Mouse (Mus musculus): ENCODE results near the gene Psmc3. TPM values are rescaled to one million over a fixed set of nuclear protein-coding genes. Genes with fewer than 3 reads are reported as not detected.

The Psmc3 gene
- total RNA-seq, 2 experiments from 2014 or later: 203 to 208 TPM

DNA sequence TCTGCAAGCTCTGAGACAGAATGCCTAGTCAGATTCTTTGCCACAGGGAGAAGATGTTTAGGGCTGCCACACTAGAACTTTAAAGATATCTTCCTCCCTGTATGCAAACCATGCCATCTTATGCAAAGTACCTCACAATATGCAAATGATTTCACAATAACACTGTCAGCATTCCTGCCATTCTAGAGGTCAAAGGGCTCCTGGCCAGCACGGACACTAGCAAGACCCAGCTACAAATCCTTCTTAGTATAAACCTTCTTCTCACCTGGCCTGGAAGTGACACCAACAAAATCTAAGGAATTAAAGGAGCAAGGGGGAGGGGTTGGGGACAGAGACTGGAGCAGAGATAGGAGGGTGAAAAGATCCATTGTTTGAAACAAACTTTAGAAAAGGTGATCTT lies 18.3 kb downstream of the Psmc3 start:
- intact Hi-C loops (cut with DNase I): no loop called here
- no peak for DNase-seq (ENCODE audit: low spot score in 2 of 2)

DNA sequence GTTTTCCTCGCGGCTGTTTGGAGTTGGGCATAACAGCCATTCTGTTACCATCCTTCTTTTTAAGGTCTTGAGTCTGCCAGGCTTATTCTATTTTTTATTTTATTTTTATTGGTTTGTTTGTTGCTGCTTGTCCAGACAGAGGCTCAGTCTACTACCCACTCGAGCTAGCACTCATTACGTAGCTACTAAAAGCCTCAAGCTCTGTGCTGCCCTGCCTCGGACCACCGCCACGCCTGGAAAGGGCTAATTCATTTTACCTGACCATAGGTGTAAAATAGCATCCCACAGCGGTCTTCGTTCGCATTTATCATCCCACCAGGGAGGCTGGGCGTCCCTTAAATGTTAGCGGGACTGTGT lies 24.1 kb downstream of the Psmc3 start:
- DNase-seq (ENCODE audit: low spot score in 2 of 2): no peak
- intact Hi-C loops (cut with DNase I): no loop called here

DNA sequence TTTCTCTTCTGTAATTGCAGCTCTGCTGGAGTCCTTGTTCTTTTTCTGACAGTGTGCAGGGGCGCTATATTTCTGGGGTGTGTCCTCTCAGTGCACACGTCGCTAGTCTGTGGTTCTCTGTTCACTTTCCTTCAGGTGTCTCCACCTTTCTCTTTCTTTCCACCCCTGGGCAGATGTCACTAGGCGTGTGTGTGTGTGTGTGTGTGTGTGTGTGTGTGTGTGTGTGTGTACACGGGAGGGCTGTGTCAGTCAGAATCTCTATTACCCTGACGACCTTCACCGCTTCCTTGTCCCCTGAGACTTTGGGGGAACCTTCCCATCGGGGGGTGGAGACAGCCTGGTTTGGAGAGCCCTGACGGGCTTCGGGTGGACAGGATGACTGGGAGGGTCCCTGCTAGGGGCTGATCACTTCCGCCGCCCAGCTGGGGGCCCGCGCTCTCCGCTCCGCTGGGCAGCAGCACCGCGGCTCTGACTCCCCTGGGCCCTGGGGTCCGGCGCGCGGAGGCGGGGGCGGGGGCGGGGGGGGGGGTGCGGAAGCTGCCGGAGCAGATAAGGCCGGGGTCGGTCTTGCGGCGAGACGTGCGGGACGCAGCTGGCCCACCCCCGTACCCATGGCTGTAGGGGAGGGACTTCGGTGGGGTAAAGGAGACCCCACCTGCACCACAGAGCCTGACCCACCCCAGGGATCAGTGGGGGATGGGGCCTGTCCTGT lies 24.7 kb downstream of the Psmc3 start:
- no peak for DNase-seq (ENCODE audit: low spot score in 2 of 2)
- intact Hi-C loops (cut with DNase I): no loop called here

DNA sequence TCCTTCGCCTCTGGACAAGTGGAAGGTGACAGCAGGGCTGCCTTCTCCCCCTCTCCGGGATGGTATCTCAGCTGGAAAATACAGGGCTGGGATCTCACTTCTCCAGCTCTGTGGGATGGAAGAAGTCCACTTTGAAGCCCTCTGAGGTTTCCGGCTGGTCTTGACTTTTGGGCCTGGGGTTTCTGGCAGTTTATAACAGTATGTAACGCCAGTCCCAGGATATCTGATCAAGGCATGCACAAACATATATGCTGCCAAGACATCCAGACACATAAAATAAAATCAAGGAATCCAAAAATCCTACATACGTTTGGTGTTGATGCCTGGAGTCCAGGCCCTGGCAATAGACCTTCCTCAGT lies 25.2 kb downstream of the Psmc3 start:
- intact Hi-C loops (cut with DNase I): no loop called here
- DNase-seq (ENCODE audit: low spot score in 2 of 2): no peak

DNA sequence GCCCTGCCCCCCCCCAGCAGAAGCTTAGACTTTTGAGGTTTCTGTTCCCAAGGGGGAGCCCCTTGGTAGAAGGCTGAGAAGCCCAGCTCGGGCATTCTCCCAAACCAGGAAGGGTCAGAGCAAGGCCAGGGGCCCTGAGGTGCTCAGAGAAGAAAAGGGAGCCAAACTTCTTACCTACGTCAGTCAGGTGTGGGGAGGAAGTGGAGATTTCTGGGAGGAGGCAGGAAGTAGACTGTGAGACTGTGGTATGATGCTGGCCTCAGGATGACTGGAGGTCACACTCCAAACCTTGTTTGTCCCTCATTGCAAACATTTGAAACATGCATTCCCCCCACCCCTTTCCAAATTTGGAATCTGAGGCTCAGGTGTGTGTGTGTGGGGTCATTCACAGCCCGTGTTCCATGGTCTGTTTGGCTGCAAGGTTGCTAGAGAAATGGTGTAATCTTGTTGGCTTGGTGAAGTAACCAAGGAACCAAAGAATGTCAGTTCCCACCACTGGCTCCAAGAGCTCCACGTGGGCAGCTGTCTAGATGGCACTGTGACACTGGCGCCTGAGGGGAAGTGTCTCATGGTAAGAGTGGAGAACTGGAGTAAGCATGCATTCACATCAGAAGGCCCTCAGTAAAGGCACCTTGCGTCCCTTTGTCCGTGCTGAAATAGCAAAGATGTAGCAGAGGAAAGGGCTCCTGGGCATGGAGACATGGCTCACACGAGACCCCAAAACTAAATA lies 27.1 kb downstream of the Psmc3 start:
- DNase-seq (ENCODE audit: low spot score in 2 of 2): no peak
- intact Hi-C loops (cut with DNase I): no loop called here

DNA sequence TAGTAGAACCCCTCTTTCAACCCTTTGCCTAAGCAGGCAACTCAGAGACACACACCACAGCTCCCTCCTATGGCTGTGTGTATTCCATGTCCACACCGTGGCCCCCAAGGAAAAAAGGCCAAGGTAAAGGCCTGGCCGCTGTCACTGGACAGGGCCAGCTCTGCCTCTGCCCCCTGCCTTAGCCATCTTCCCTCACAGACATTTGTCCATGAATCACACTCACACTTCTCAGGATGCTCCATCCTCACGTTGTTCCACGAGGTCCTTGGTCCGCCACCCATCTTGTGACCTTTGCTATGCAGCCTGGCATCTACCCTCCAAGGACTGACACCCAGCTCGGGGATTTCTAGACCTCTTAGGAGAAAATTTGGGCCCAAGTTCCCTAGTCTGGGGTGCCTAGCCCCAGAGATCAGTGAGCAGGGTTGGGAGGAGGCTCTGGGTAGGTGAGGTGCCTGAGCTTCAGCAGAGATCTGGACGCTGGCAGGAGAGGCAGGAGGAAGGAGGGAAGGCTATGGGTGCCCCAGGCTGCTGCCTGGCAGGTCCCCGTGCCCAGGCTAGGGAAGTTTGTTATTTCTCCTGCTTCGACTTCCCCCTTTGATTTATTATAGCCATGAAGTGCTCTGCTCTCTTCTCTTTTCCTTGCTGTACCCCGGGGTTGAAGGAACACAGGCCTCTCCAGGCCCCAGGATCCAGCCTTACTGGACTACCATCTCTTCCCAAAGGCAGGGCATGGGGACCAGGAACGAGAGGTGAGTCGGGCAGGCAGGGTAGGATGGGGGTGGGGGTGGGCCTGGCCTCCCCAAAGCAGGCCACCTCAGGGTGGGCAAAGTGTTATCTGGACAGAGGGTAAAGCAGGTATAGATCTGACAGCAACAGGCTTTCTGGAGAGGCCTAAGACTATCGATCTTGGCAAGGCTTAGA lies 28.2 kb downstream of the Psmc3 start, which contains the start of gene Spi1:
Gene Spi1, plus strand, starts transcription at position 616 of the 921 bp plus-strand sequence.
- no peak for DNase-seq (ENCODE audit: low spot score in 2 of 2)
- intact Hi-C loops (cut with DNase I): no loop called here

DNA sequence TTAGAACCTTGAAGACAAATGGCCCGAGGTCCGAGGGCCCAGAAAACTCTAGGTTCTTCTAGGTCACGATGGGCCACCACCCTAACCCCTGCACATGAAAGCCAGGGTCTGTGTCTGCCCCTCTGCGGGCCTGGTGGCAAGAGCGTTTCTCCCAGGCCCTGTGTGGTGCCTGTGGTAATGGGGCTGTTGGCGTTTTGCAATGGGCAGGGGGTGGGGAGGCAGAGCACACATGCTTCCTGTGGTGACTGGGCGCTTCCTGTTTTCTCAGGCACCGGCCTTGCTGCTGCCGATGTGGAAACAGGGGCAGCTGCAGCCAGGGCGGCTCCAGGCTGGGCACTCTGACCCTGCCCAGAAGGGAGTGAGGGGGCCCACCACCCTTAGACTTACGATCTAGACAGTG lies 29.0 kb downstream of the Psmc3 start:
- peak in 1 of 2 experiments; percentile 52 for DNase-seq (ENCODE audit: low spot score in 2 of 2)
- intact Hi-C loops (cut with DNase I): no loop called here

DNA sequence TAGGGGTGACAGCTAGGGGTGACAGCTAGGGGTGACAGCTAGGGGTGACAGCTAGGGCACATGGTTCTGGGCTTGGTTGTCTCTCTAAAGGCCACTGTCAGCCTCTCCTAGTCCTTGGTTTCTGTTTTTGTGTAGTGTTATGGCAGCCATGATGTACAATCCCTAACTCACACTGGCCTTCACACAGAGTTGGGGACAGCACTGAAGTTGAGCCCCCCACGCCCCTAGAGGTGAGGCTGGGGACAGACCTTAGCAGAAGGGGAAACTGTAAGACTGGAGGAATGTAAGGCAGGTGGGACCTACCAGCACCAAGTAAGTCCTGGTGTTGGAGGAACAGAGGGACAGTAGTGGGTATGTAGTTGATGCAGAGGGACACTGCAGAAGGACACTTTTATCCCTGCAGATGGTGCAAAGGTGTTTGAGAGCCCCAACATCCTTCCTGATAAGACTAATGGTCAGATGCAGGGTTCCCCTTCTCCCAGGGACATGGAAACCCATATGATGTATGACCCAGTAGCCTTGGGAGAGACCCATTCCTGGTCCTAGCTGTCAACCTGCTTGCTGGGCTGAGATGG lies 29.6 kb downstream of the Psmc3 start:
- no peak for DNase-seq (ENCODE audit: low spot score in 2 of 2)
- intact Hi-C loops (cut with DNase I): no loop called here

DNA sequence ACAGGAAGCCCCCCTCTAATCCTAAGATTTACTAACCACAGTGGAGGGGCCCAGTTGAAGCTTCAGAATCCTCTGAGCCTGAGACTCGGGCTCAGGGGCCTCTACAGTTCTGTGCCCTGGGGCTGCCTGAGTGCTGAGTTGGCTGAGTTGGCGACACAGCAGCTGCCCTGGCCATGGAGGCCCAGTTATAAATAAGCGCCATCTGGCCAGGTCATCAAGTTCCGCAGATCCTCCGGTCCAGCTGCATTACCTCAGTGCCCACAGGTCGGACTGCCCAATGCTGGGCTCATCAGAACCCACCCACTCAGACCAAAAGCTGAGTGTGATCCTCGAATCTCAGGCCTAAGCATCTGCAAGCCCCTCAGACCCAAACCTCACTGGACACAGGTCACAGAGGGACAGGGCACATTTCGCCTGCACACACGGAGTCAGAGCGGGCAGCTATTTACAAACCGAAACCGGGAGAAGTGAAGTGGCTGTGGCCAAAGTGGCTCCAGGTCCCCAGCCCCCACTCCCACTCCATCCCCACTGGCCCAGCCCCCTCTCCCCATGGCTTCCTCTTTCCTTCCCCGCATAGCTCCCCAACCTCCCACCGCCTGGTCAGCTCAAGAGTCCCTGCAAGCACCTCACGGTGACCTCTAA lies 30.5 kb downstream of the Psmc3 start:
- intact Hi-C loops (cut with DNase I): no loop called here
- no peak for DNase-seq (ENCODE audit: low spot score in 2 of 2)

DNA sequence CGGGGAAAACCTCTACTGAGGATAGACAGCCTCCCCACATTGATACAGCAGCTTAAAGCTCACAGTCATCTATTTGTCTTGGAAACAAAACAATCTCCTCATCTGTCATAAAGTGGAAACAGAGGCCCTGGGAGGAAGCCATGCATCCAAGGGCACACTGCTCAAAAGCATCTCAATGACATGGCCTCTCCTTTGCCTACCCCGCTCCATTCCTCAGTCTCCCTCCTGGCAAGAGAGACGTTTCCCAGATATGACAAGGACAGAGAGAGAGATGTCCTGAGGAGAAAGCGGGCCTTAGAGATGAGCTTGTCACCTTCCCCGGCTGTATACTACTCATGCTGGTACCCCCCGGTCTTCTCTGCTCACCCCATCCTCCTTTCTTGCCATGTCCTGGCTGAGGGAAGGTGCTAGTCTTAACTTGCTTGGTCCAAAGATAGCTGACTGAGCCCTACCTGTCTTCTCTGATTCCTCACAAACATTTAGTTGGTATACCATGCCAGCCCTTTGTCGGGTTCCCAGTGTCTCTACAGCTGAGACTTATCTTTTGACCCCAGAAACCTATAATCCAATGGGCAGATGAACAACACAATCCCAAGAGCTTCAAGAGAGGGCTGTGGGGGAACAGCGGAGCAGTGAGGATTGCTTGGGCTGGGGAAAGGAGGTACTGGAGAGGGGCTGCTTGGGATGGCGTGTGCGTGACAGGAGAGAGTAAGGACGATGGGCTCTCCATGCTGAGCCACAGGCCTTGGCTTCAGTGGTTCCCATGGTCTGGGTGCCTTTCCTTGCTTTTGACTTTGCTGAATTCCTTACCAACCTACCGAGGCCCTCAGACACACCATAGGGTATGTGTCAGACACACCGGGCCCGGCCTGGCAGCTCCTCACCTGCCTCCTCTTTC lies 31.9 kb downstream of the Psmc3 start:
- DNase-seq (ENCODE audit: low spot score in 2 of 2): no peak
- intact Hi-C loops (cut with DNase I): no loop called here

DNA sequence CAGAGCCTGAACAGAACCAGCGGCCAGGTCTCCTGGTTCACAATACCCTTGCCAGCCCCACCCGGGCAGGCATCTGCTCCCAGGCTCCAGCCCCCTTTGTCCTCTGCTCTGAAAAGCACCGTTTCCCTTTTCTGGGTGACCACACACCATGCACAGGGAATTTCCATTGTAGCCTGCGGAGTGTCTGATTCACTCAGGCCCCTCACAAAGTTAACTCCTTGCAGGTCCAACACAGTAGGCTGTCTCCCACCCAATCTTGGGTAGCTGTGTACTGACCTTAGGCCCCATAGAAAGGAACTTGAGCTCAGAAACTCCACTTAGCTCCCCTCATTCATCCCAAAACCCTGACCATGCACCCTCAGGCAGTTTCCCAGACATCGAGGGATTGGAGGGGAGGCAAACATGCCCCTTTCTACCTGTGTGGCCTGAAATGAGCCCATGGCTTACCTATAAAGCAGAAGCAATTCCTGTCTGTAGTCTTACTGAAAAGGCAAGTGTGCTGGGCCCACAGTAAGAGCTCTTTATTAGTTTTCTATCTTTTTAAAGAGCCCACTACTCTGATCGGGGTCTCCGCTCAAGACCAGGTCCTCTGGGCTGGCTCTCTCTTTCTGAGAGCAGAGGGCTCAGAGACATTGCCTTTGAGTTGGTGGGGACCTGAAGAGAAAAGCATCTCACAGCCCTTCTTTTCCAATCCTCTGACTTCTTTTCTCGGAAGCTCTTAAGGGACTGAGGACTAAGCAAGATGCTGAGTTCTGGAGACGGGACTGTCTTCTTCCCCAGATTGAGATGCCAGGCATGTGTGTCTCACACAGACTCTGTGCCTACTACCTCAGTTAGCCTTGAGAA lies 32.8 kb downstream of the Psmc3 start:
- intact Hi-C loops (cut with DNase I): no loop called here
- DNase-seq (ENCODE audit: low spot score in 2 of 2): no peak

DNA sequence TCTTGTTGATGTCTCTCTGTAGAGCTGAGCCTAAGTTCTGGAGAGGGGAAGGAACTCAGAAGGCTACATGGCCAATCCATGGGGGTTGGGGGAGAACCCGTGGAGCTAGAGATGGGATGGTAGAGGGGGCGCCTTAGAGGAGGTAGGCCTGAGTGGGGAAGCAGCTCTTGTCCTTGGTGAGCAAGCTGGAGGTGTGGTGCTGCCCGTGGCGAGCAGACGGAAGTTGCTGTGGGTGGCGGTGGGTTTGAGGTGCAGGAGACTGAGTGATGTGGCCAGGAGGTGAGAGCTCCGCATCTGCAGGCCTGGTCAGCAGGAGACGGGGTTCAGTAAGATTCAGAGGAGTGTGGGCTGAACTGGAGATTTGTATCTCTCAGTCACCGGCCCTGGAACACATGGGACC lies 33.6 kb downstream of the Psmc3 start:
- intact Hi-C loops (cut with DNase I): no loop called here
- no peak for DNase-seq (ENCODE audit: low spot score in 2 of 2)

DNA sequence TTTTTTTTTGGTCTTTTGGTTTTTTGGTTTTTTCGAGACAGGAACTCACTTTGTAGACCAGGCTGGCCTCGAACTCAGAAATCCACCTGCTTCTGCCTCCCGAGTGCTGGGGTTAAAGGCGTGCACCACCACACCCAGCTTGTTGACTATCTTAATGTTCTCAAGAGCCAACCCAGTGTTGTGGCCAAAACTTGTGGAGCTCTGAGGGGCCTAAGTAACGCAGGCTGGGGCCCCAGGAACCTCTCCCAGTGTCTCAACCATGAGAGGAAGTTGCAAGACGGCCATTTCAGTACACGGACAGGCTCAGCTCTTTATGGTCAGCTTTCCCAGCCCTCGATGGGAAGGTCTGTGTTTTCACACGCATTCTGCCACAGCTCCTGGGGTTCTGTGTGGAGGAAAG lies 35.2 kb downstream of the Psmc3 start:
- intact Hi-C loops (cut with DNase I): no loop called here
- no peak for DNase-seq (ENCODE audit: low spot score in 2 of 2)

DNA sequence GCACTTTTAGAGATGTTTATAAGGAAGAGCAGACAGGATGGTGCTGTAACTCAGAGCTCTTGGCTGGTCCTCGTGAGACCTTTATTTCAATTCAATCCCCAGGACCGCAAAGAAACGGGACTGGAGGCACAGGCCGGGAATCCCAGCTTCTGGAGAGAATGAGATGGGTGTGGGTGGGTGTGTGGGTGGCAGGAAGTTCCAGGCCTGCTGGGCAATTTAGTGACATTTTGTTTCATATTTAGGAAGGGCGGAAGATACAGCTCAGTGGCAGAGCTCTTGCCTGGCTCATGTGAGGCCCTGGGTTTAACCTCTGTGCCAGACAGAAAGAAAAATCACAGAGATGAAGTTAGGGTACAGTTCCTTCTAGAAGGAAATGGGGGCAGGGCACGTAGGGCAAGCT lies 36.4 kb downstream of the Psmc3 start:
- no peak for DNase-seq (ENCODE audit: low spot score in 2 of 2)
- intact Hi-C loops (cut with DNase I): no loop called here

DNA sequence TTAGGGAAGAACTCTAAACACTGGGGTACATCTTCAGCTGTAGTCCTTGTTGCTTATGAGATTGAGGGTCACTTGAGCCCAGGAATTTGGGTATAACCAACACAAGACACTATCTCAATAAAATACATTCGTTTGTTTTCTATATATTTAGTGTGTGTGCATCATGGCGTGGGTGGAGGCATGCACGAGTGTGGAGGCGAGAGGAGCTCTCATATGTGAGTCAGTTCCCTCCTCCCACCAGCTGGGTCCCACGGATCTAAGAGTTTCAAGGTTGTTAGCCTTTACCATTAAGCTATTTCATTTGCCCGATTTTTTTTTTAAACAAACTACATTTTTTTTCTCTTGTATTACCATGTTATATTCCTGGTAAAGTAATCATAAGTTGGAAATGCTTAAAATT lies 37.0 kb downstream of the Psmc3 start:
- peak in 1 of 2 experiments; percentile 44 for DNase-seq (ENCODE audit: low spot score in 2 of 2)
- intact Hi-C loops (cut with DNase I): no loop called here

DNA sequence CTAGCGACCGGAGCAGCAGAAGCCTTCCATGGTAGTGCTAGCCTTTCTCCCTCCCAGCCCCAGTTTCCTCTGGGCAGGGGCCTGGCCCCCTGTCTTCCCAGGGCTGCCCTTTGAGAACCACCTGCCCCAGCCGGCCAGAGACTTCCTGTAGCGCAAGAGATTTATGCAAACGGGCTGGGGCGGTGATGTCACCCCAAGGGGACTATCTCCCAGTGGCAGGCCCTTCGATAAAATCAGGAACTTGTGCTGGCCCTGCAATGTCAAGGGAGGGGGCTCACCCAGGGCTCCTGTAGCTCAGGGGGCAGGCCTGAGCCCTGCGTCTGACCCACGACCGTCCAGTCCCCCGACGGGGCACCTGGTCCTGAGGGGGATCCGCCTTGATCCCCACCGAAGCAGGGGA lies 42.7 kb downstream of the Psmc3 start:
- intact Hi-C loops (cut with DNase I): no loop called here
- DNase-seq (ENCODE audit: low spot score in 2 of 2): no peak

DNA sequence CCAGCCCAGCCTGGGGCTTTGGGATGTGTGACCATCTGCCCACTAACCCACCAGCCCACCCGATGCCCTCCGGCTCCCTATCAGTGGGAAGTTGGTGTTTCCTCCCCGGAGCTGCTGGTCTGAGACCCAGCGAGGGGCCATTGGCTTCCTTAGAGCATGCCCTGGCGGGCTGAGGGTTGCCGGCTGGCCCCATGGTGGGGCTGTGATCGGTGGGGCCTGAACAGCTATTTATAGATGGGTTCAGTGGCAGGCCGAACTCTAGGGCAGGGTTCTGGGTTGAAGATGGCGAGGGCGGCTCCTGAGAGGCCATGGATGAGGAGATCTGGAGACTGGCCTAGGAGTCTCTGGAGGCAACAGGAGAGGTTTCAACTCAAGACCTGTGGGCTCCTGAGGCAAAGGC lies 43.2 kb downstream of the Psmc3 start:
- no peak for DNase-seq (ENCODE audit: low spot score in 2 of 2)
- intact Hi-C loops (cut with DNase I): no loop called here

DNA sequence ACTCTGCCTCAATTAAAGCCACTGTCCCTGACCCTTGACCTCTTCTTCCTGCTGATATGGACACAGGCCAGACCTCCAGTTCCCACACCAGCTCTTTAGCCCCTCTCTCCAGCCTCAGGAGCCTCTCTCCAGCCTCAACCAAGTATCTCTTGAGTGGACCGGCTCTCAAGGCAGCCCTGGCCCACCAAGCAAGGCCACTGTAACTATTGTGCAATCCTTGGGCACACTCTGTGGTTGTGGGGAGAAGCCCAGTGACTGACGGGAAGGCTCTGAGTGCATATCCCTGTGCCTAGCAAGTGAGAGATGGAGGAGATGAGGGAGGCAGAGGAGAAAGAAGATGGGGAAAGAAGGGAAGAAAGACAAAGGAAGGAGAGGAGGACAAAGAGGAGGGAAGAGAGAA lies 44.3 kb downstream of the Psmc3 start:
- no peak for DNase-seq (ENCODE audit: low spot score in 2 of 2)
- intact Hi-C loops (cut with DNase I): no loop called here

Measured in left cerebral cortex, postnatal 14 days (tissue).